8 mouse cellular contexts compared by ENCODE assay signal in genomic region chr6:113740236-113741217, GRCm38 (mm10). TPM values are rescaled to one million over a fixed set of nuclear protein-coding genes. Genes with fewer than 3 reads are reported as not detected.
DNase-seq lines count a peak whose midpoint lies in the region; ATAC-seq and TF ChIP-seq lines count a peak whose summit lies in the region.

Sec13 (minus strand) TSS chr6:113740743.

- H3K4me1 ChIP-seq in MEL (ENCODE audit: control insufficient read depth in 1 of 2, insufficient read depth in 2 of 2, low read length in 2 of 2), result peaks cover 0 to 9% of the 10 kb centered on the region in 2 experiments; a peak in 3 of 4 replicates
- no peaks in the 10 kb centered on the region for H3K4me1 ChIP-seq in cerebellum, adult 2 months (ENCODE audit: control insufficient read depth, insufficient read depth, low read length)
- H3K4me1 ChIP-seq in lung, postnatal 0 days (ENCODE audit: insufficient read depth, low read depth, low read length), result no peaks in the 10 kb centered on the region; the same call in 1 of the 2 replicates

- peaks cover 28% of the 10 kb centered on the region for H3K79me2 ChIP-seq in MEL (ENCODE audit: control insufficient read depth, insufficient read depth, low read length, poor library complexity)

- peak within 1 kb of the TSS; percentile 50 for H3K27ac ChIP-seq in MEL (ENCODE audit: control insufficient read depth, low read depth, low read length)
- H3K27ac ChIP-seq in cerebellum, adult 2 months (ENCODE audit: insufficient read depth, low read length), result no peak within 1 kb of the TSS; the same call in 1 of the 2 replicates
- peak within 1 kb of the TSS; percentile 68 for H3K27ac ChIP-seq in lung, postnatal 0 days (ENCODE audit: low read length)

- no peak for TF ChIP-seq CTCF in MEL (IDR thresholded peaks at IDR 0.05 in 2 of 3, conservative IDR thresholded peaks at IDR 0.05 in 1 of 3; ENCODE audit: control insufficient read depth in 1 of 3, insufficient read depth in 1 of 3, low read depth in 2 of 3, low read length in 3 of 3, poor library complexity in 1 of 3, severe bottlenecking in 1 of 3)
- TF ChIP-seq CTCF in cerebellum, adult 2 months (IDR thresholded peaks at IDR 0.05; ENCODE audit: borderline replicate concordance, insufficient read depth, low read depth, low read length), result no peak
- TF ChIP-seq CTCF in lung, postnatal 0 days (IDR thresholded peaks at IDR 0.05), result no peak; the same call in 1 of the 2 replicates

- H3K9ac ChIP-seq in MEL (ENCODE audit: control insufficient read depth, low read depth, low read length, poor library complexity, severe bottlenecking), result peak within 1 kb of the TSS; percentile 77
- H3K9ac ChIP-seq in lung, postnatal 0 days (replicated peaks; ENCODE audit: low read depth), result peak within 1 kb of the TSS; percentile 84

- peak within 1 kb of the TSS; percentile 68 for H3K4me2 ChIP-seq in lung, postnatal 0 days (replicated peaks; ENCODE audit: low read depth, low read length)

- peak in 1 of 2 experiments; percentile 54; a peak in 2 of 4 replicates for TF ChIP-seq EP300 in MEL (IDR thresholded peaks at IDR 0.05; ENCODE audit: low read depth in 1 of 2, low read length in 2 of 2)
- peak; percentile 37; the same call in 1 of the 2 replicates for TF ChIP-seq EP300 in lung, postnatal 0 days (IDR thresholded peaks at IDR 0.05)

- H3K27me3 ChIP-seq in MEL (ENCODE audit: control insufficient read depth in 1 of 2, insufficient read depth in 2 of 2, low read length in 2 of 2), result peaks cover 2 to 4% of the 10 kb centered on the region in 2 experiments; a peak in 3 of 4 replicates
- H3K27me3 ChIP-seq in cerebellum, adult 2 months (ENCODE audit: control insufficient read depth, insufficient read depth, low read length), result no peaks in the 10 kb centered on the region
- H3K27me3 ChIP-seq in lung, postnatal 0 days (replicated peaks; ENCODE audit: insufficient read depth, low read length), result no peaks in the 10 kb centered on the region

- TF ChIP-seq RAD21 in MEL (IDR thresholded peaks at IDR 0.05; ENCODE audit: low read depth, low read length), result no peak

- peak; percentile 49 to 94; a peak in 3 of 4 replicates for TF ChIP-seq POLR2A in MEL (IDR thresholded peaks at IDR 0.05; ENCODE audit: control insufficient read depth in 1 of 2, insufficient read depth in 1 of 2, low read depth in 1 of 2, low read length in 2 of 2, poor library complexity in 1 of 2)
- peak; percentile 95 for TF ChIP-seq POLR2A in cerebellum, adult 2 months (IDR thresholded peaks at IDR 0.05; ENCODE audit: borderline replicate concordance, insufficient read depth, low read length)

- WGBS in cerebellum, adult 2 months, result 7% methylated on average over 41 of the region's 41 CpGs
- WGBS in lung, postnatal 0 days, result 7% methylated on average over 41 of the region's 41 CpGs

- H3K4me3 ChIP-seq in MEL (ENCODE audit: control insufficient read depth in 1 of 2, insufficient read depth in 1 of 2, low read depth in 2 of 2, low read length in 2 of 2), result peak within 1 kb of the TSS; percentile 87 to 89
- peak within 1 kb of the TSS; percentile 78 for H3K4me3 ChIP-seq in cerebellum, adult 2 months (replicated peaks; ENCODE audit: insufficient read depth, low read depth, low read length)
- H3K4me3 ChIP-seq in lung, postnatal 0 days (ENCODE audit: low read depth, low read length), result peak within 1 kb of the TSS; percentile 77

- DNase-seq in MEL (ENCODE audit: low read depth, low spot score), result peak; percentile 94
- peak; percentile 83 to 90 for DNase-seq in cerebellum, adult 2 months
- peak; percentile 92 for DNase-seq in forelimb bud, embryonic 11.5 days (ENCODE audit: low read depth, low spot score)
- peak; percentile 51 for DNase-seq in layer of hippocampus, adult 9-10 months (ENCODE audit: low spot score)
- DNase-seq in lung, postnatal 0 days (ENCODE audit: low spot score), result peak; percentile 88
- peak; percentile 88 for DNase-seq in ovary, postnatal 14 days (ENCODE audit: low spot score)
- DNase-seq in thymus, postnatal 14 days, result peak; percentile 87

- no peaks in the 10 kb centered on the region for H3K9me3 ChIP-seq in MEL (replicated peaks; ENCODE audit: insufficient read depth, low read length)
- H3K9me3 ChIP-seq in lung, postnatal 0 days (ENCODE audit: low read length), result no peaks in the 10 kb centered on the region

- ATAC-seq in hematopoietic stem cell, adult 5-6 weeks (replicated peaks in 1 of 2; ENCODE audit: insufficient read depth in 1 of 2, low FRiP score in 2 of 2, low TSS enrichment in 1 of 2, low read depth in 1 of 2, poor library complexity in 2 of 2, severe bottlenecking in 2 of 2), result peak; percentile 87 to 94
- peak; percentile 90 for ATAC-seq in lung, postnatal 0 days

- H3K36me3 ChIP-seq in MEL (ENCODE audit: control insufficient read depth in 1 of 2, insufficient read depth in 2 of 2, low read length in 2 of 2), result peaks cover 5 to 7% of the 10 kb centered on the region in 2 experiments; a peak in 3 of 4 replicates
- H3K36me3 ChIP-seq in lung, postnatal 0 days (ENCODE audit: insufficient read depth, low read length), result no peaks in the 10 kb centered on the region

TF ChIP-seq in MEL, 35 proteins besides CTCF, POLR2A, EP300 and RAD21:
- TF ChIP-seq NRF1 (IDR thresholded peaks at IDR 0.05; ENCODE audit: insufficient read depth, low read depth, low read length, poor library complexity, severe bottlenecking) (no peak), TCF12 (IDR thresholded peaks at IDR 0.05; ENCODE audit: low read depth, low read length) (peak; percentile 84), ETS1 (IDR thresholded peaks at IDR 0.05; ENCODE audit: low read depth, low read length) (peak; percentile 63), CHD1 (IDR thresholded peaks at IDR 0.05; ENCODE audit: low read depth, low read length) (no peak), ZMIZ1 (IDR thresholded peaks at IDR 0.05; ENCODE audit: low read depth, low read length) (no peak), HCFC1 (IDR thresholded peaks at IDR 0.05; ENCODE audit: low read depth, low read length) (peak; percentile 95), E2F4 (IDR thresholded peaks at IDR 0.05; ENCODE audit: borderline replicate concordance, low read depth, low read length) (peak; percentile 19; the same call in 1 of the 2 replicates), BHLHE40 (IDR thresholded peaks at IDR 0.05; ENCODE audit: borderline replicate concordance, low read depth, low read length) (no peak), POLR2AphosphoS5 (IDR thresholded peaks at IDR 0.05; ENCODE audit: borderline replicate concordance, low read depth, low read length) (no peak), SMC3 (IDR thresholded peaks at IDR 0.05; ENCODE audit: low read depth, low read length) (peak; percentile 37; the same call in 1 of the 2 replicates), USF1 (IDR thresholded peaks at IDR 0.05; ENCODE audit: low read depth, low read length) (0 out of 2 replicates have a peak, but pooled peaks have one; percentile 32), RCOR1 (IDR thresholded peaks at IDR 0.05; ENCODE audit: low read depth, low read length) (peak; percentile 63), MXI1 (IDR thresholded peaks at IDR 0.05; ENCODE audit: low read depth, low read length) (peak; percentile 95), ZKSCAN1 (IDR thresholded peaks at IDR 0.05; ENCODE audit: low read depth, low read length) (no peak), ZC3H11A (IDR thresholded peaks at IDR 0.05; ENCODE audit: low read depth, low read length) (no peak; the same call in 1 of the 2 replicates), ZNF384 (IDR thresholded peaks at IDR 0.05; ENCODE audit: low read depth, low read length) (no peak), NELFE (IDR thresholded peaks at IDR 0.05; ENCODE audit: low read depth, low read length) (peak; percentile 93), KAT2A (conservative IDR thresholded peaks at IDR 0.05; ENCODE audit: low read depth, low read length) (peak; percentile 68), MYB (IDR thresholded peaks at IDR 0.05; ENCODE audit: low read depth, low read length) (no peak), GATA1 (IDR thresholded peaks at IDR 0.05; ENCODE audit: low read depth, low read length) (peak; percentile 61), UBTF (IDR thresholded peaks at IDR 0.05; ENCODE audit: borderline replicate concordance, insufficient read depth, low read depth, low read length) (no peak), ELF1 (IDR thresholded peaks at IDR 0.05; ENCODE audit: low read depth, low read length) (peak; percentile 83), CHD2 (IDR thresholded peaks at IDR 0.05; ENCODE audit: low read length) (no peak), MEF2A (IDR thresholded peaks at IDR 0.05; ENCODE audit: extremely low read depth, insufficient replicate concordance, low read depth, low read length, poor library complexity, severe bottlenecking) (no peak), POLR2AphosphoS2 (IDR thresholded peaks at IDR 0.05; ENCODE audit: low read length) (peak; percentile 94), GABPA (IDR thresholded peaks at IDR 0.05; ENCODE audit: low read depth, low read length) (0 out of 2 replicates have a peak, but pooled peaks have one; percentile 2), TAL1 (IDR thresholded peaks at IDR 0.05; ENCODE audit: low read length) (no peak), TBP (IDR thresholded peaks at IDR 0.05; ENCODE audit: low read depth, low read length) (peak; percentile 93), MAZ (IDR thresholded peaks at IDR 0.05; ENCODE audit: low read depth, low read length) (peak; percentile 93; the same call in 1 of the 2 replicates), SIN3A (IDR thresholded peaks at IDR 0.05; ENCODE audit: low read length) (peak; percentile 98), MAX (IDR thresholded peaks at IDR 0.05; ENCODE audit: low read length) (peak; percentile 78), MAFK (IDR thresholded peaks at IDR 0.05; ENCODE audit: borderline replicate concordance, low read depth, low read length) (no peak), USF2 (IDR thresholded peaks at IDR 0.05; ENCODE audit: borderline replicate concordance in 1 of 2, insufficient read depth in 1 of 2, low read depth in 1 of 2, low read length in 2 of 2) (no peak), MYC (IDR thresholded peaks at IDR 0.05; ENCODE audit: low read depth, low read length) (no peak; the same call in none of the 2 replicates), JUND (IDR thresholded peaks at IDR 0.05; ENCODE audit: low read depth, low read length) (no peak)

RNA-seq across cellular contexts. Expression of gene Sec13, which starts in this region (rescaled TPM):
- 269 and 277 TPM in 2 replicates for total RNA-seq in MEL (2012; rRNA removed)
- polyA plus RNA-seq in MEL (2012; ENCODE audit: insufficient read depth in 1 of 2, insufficient read length in 2 of 2, low read depth in 1 of 2, low replicate concordance in 2 of 2, missing spikeins in 1 of 2), result 100 to 1,000 TPM; 182 to 209 TPM
- 108 and 114 TPM in 2 replicates for polyA plus RNA-seq in cerebellum, adult 2 months (2012; rRNA removed)
- total RNA-seq in hematopoietic stem cell, adult 5-6 weeks (2017), result 88.1 and 99.7 TPM in 2 replicates
- 163 and 178 TPM in 2 replicates for polyA plus RNA-seq in lung, postnatal 0 days (2015; fragmentation: Nextera tagmentation; extraction: Ambion mirVana)
